Mouse (Mus musculus) cerebellum, adult 9-11 months (tissue): ENCODE results near the gene Ptpa.

Source experiments
- DNase-seq: peaks from one replicate; pipeline ENCODE4 v3.0.0; 2022

Ptpa gene

DNA sequence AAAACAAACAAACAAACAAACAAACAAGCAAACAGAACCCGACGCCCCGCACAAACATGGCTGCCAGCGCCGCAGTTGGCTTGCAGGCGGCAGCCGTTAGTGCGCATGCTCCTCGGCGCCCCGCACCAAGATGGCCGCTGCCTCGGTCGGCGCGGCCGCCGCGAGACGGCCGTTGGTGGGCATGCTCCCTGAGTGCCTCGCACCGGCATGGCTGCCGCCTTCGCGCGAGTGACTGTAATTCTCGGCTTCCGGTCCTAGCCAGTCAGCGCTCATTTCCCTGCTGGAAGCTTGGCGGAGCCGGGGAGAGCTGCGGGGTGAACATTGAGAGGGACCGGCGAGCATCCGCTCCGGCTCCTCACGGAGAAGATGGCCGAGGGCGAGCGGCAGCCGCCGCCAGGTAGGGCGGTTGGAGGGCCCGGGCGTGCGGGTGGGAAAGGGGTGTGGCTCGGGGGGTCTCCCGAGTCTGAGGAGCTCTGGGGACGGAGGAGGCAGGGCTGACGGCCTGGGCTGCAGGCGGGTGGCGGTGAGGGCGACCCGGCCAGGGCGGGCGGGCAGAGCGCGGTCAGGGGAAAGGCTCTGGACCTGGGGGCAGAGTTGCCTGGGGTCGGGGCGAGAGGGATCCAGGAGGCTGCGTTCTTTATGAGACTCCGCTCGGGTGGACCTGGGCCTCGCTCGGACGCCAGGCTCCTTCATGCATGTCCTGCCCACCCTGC lies at the start of gene Ptpa:
Ptpa (plus strand) TSS at position 104 of the 713 bp plus-strand sequence.
- peak; percentile 93 for DNase-seq

DNA sequence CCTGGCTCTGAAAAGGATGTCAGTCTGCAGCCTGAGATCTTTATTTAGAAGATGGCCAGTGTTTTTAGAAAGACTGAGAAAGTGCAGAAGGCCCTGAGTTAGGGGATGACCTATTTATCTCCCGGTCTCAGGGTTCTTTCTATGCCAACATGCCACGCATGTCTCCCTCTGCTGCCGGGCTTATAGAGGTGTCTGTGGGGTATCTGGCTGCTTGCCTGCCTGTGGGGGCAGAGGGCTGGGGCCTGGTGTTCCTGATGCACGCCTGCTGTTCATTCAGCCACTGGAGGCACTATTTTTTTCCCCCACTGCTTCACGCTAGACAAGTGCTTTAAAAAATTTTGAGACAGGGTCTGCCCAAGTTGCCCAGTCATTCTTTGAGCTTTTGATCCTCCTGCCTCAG lies 49.6 kb upstream of the Ptpa start:
- peak; percentile 51 for DNase-seq

GRCm38 (mm10) chr2:30371544-30371943 lies 44.3 kb upstream of the Ptpa start:
- DNase-seq = no peak

DNA sequence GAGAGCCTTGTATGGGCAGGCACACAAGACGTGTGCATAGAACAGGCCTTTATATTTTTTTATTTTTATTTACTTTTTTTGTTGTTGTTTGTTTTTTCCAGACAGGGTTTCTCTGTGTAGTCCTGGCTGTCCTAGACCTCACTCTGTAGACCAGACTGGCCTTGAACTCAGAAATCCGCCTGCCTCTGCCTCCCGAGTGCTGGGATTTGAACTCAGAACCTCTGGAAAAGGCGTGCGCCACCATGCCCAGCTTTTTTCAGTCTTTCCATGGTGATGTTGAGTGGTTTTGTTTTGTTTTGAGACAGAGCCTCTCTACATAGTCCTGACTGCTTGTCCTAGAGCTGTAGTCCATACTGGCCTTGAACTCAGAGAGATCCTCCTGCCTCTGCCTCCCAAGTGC lies 43.1 kb upstream of the Ptpa start:
- no peak for DNase-seq

DNA sequence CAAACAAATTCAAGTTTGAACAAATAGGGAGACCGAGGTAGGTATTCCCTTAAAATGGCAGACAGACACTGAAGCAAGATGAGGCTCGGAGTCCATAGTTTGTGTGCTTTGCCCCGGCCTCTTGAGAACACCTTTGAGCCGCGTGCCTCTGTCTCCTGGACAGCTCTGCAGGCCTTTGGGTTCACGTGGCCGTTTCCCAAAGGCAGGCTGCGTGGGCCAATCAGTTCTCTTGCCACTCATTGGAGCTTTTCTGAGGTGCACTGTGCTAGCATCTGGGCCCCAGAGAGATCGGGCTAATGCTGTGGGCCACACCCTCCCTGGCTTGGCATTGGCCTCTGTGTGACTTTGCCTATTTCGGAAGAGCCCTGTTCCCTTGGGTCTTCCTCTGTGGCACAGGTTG lies 39.9 kb upstream of the Ptpa start:
- DNase-seq = no peak

DNA sequence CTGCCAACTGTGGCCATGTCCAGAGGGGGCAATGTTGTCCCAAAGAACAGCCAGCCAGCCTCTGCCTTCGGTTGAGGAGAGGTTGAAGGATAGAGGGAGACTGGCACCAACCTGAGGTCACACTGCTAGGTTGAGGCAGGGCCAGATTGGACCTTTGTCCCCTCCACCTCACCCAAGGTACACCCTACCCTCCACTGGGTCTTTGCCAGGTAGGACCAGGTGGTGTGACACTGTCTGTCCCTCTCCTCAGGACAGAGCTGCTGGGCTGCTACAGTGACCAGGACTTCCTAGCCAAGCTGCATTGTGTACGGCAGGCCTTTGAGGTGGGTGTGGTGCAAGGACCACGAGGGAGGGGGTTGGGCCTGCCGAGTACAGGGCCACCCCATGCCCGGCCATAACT lies 38.1 kb upstream of the Ptpa start:
- DNase-seq = no peak

GRCm38 (mm10) chr2:30379307-30379706 lies 36.5 kb upstream of the Ptpa start:
- DNase-seq = no peak

DNA sequence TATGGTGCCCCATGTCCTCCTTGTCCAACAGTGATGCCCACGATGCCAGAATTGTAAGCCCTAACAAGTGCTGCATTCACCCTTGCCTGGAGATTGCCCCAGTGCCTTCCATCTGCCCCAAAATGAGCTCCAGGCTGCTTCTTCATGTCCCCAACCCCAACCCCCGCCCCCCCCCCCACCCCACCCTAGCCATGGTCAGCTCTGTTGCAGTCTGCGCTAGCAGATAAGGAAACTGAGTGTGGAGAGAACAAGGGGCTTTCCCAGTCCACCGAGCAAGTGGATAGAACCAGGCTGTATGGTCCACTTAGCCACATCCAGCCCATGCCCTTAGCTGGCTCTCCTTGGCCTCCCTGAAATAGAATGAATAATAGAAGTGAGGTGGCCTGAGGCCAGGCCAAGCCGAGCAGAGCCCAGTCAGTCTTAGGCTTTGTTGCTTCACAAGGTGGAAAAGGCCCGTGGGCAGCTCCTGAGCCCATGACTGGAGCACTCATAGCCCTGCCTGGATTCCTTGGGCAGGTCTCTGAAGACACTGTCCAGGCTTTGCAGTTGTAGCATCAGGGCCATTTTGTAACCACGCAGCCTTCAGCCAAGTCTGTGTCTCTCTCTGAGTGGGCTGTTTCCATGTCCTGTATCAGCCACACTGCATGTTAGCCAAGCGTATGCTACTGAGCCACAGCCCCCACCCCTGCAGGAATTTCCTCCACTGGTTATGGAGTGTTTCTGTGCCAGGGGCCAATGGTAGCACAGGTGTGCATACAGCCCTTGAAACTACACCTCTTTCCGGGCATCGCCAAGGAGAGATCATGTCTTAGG lies 35.1 kb upstream of the Ptpa start:
- no peak for DNase-seq

- no peak for DNase-seq
Measured at GRCm38 (mm10) chr2:30381377-30381725, 34.5 kb upstream of the Ptpa start.

DNA sequence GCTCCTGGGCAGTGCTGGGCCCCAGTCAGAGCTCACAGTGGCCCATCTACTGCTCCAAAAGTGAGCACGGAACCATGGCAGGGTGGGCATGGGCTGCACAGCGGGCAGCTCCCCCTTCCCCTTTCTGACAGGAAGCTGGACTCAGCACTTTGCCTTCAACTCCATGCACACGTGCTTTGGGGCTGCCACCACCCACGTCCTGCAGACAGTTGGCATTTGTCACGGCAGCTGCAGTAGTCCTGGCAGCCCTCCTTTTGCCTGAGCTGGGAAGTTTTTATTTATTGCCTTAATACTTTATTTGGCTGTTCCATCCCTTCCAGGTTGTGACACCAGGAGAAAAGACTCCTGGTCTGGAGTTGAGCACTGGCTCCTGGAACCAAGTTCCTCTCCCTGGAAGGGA lies 31.0 kb upstream of the Ptpa start:
- DNase-seq = no peak

GRCm38 (mm10) chr2:30385591-30385990 lies 30.2 kb upstream of the Ptpa start:
- DNase-seq = no peak

- DNase-seq = no peak
Measured at GRCm38 (mm10) chr2:30386913-30387312, 28.9 kb upstream of the Ptpa start.

DNA sequence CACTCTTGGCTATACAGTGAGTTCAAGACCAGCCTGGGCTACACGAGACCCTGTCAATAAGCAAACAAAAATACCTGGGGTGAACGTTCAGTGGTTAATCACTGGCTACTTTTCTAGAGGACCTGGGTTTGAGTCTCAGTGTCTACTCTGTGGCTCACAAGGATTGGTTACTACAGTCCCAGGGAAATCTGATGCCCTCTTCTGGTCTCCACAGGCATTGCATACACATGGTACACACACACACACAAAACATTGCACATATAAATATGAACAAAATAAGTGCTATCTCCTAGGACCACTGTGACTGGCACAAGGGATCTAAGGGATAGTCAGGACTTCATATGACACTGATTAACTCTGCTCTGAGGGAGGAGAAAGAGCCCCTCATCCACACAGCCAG lies 26.8 kb upstream of the Ptpa start:
- DNase-seq = no peak

DNA sequence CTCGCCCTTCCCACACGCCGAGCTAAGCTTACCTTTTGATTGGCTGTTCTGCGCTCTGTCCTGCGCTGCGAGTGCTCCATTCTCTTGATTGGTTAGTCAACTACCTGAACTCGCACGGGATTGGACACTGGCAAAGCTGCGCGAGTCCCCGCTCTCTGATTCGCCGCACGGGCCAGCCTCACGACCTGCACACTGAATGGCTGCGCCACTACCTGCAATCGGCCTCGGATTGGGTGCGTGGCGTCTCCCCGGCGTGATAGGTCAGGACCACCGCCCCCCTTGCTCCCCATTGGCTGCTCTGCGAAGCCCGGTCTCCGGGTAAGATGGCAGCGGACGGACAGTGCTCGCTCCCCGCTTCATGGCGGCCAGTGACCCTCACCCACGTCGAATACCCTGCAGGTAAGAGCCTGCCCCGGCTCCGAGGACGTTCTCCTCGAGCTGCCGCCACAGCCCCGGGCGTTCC lies 23.7 kb upstream of the Ptpa start, which contains the start of gene Dolpp1:
Dolpp1 (plus strand) TSS at position 141 of the 463 bp plus-strand sequence.
- DNase-seq = peak; percentile 99

DNA sequence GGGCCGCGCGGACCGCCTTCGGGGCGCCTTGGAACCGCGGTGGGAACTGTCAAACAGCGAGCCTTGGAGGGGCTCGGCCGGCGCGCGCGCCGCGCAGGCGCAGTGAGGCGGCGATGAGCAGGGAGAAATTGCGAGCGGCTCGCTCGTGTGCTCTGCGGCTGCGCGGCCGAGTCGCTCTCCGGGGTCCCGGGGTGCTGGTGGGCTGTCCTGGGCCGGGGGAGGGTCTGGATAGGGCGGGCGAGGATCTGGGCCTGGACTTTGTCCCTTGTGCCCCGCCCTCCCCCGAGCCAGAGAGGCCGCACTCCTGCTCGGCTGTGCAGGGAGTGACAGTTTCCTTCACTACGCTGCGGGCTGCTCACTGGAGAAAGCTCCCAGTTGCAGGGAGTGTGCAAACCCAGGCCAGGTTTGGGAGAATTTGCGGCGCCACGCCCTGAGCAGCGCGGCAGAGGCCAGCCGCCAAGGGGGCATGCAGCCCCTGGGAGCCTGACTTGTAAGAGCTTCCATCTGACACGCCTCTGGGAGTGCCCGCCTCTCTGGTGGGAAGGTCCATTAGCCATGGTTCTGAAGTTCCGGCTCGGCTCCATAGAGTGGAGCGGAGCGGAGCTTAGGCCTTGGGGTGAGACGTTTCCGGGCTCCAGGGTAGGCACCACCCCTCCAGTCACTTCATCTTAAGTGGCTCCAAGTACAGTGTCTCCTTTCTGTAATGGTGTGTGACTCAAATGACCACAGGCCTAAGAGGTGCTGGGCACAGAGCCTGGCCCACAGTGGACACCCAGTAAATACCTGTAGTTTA lies 23.1 kb upstream of the Ptpa start:
- DNase-seq = peak; percentile 78

- DNase-seq = no peak
Measured at GRCm38 (mm10) chr2:30393370-30393656, 22.5 kb upstream of the Ptpa start.

- peak; percentile 56 for DNase-seq
Measured at GRCm38 (mm10) chr2:30395757-30396156, 20.1 kb upstream of the Ptpa start.

DNA sequence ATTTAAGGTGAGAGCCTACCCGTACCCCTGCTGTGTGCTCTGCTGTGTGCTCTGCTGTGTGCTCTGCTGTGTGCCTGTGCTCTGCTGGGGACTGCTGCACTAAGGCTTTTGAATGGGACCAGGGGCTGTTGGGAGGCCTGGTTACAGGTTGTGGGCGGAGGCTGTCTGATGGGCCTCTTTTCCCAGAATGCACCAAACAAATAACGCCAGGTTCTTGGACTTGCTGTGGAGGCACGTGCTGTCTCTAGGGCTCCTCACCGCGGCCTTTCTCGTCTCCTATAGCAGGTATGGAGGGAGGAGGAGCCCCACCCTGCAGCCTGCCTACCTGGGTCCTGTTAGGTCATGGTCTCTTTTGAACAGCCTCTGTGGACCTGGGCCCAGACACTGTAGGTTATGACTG lies 19.6 kb upstream of the Ptpa start:
- no peak for DNase-seq

- no peak for DNase-seq
Measured at GRCm38 (mm10) chr2:30397986-30398512, 17.8 kb upstream of the Ptpa start.

- peak; percentile 93 for DNase-seq
Measured at GRCm38 (mm10) chr2:30399191-30400171, 16.4 kb upstream of the Ptpa start.

DNA sequence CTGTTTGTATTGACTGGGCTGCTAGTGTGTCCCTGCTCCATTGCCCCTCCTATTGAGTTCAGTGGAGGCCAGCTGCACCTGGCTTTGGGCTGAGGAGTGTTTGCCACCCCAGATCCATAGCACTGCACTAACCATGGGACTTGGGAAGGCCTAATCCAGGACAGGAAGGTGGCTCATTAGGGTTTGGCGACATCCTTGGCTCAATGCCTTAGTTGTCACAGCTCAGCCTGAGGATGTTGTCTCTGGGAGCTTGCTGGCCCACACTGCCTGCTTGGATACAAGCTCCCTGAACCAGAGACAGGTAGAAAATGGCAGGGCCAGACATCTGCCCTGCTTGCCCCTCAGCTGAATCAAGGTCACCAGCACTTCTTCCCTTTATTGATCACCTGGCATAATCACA lies 14.3 kb upstream of the Ptpa start:
- peak; percentile 63 for DNase-seq

- DNase-seq = peak; percentile 79
Measured at GRCm38 (mm10) chr2:30402351-30402826, 13.4 kb upstream of the Ptpa start.
